Mouse (Mus musculus) ES-E14 (cell line): ENCODE results near the gene Dgat2. TPM values are rescaled to one million over a fixed set of nuclear protein-coding genes. Genes with fewer than 3 reads are reported as not detected.

Experiments used
- DNase-seq: peaks from one replicate; pipeline ENCODE4 v3.0.0-alpha.2; 2013; ENCODE audit warnings: low read depth, low spot score
- H3K27ac ChIP-seq: 2 replicates; pipeline ENCODE4 v1.5.1; 2012; ENCODE audit warnings: low read depth, mild to moderate bottlenecking, low read length, moderate library complexity, mixed read lengths; ENCODE audit not compliant: poor library complexity, insufficient read depth, severe bottlenecking
- H3K36me3 ChIP-seq: 2 replicates; pipeline ENCODE4 v1.6.1; 2012; ENCODE audit warnings: mild to moderate bottlenecking, low read length, moderate library complexity, mixed read lengths; ENCODE audit not compliant: control insufficient read depth, poor library complexity, insufficient read depth, severe bottlenecking
- H3K4me1 ChIP-seq, 2 experiments: fragments of 150-350 bp in 1 of 2; sonication (generic) in 1 of 2; 2 replicates each; pipeline ENCODE4 v1.6.1; 2012; ENCODE audit warnings: low read length in 2 of 2, mild to moderate bottlenecking in 1 of 2, mixed read lengths in 1 of 2; ENCODE audit not compliant: control insufficient read depth in 2 of 2, insufficient read depth in 2 of 2, poor library complexity in 1 of 2
- H3K4me3 ChIP-seq, 2 experiments: fragments of 150-350 bp in 1 of 2; sonication (generic) in 1 of 2; 2 replicates each; pipeline ENCODE4 v1.5.1; 2012; ENCODE audit warnings: low read length in 2 of 2, low read depth in 1 of 2, mild to moderate bottlenecking in 1 of 2, mixed read lengths in 1 of 2; ENCODE audit not compliant: insufficient read depth in 1 of 2, poor library complexity in 1 of 2, severe bottlenecking in 1 of 2
- H3K9ac ChIP-seq: 2 replicates; pipeline ENCODE4 v1.6.1; 2012; ENCODE audit warnings: low read depth, mild to moderate bottlenecking, low read length, mixed read lengths; ENCODE audit not compliant: poor library complexity, insufficient read depth, severe bottlenecking
- H3K9me3 ChIP-seq: fragments of 150-350 bp; sonication (generic); 2 replicates; pipeline ENCODE4 v1.6.1; 2012; ENCODE audit warnings: low read depth, mild to moderate bottlenecking, low read length; ENCODE audit not compliant: control insufficient read depth, insufficient read depth
- CHD2 ChIP-seq: IDR thresholded peaks from 2 replicates; pipeline ENCODE4 v1.6.1; 2014; ENCODE audit warnings: mild to moderate bottlenecking, low read depth, low read length, inconsistent platforms
- HCFC1 ChIP-seq: IDR thresholded peaks from 2 replicates; pipeline ENCODE4 v1.6.1; 2012; ENCODE audit warnings: low read length, inconsistent platforms, borderline replicate concordance; ENCODE audit not compliant: insufficient read depth
- MAFK ChIP-seq: IDR thresholded peaks from 2 replicates; pipeline ENCODE4 v1.6.1; 2014; ENCODE audit warnings: mild to moderate bottlenecking, low read depth, low read length, inconsistent platforms; ENCODE audit not compliant: insufficient read depth
- ZC3H11A ChIP-seq: IDR thresholded peaks from 2 replicates; pipeline ENCODE4 v1.6.1; 2012; ENCODE audit warnings: low read depth, mild to moderate bottlenecking, inconsistent platforms, low read length, borderline replicate concordance
- ZNF384 ChIP-seq: IDR thresholded peaks from 2 replicates; pipeline ENCODE4 v1.6.1; 2012; ENCODE audit warnings: low read depth, low read length, inconsistent platforms
- in situ Hi-C, 2 experiments: fragments of 600-800 bp; cut with MboI; formaldehyde crosslinking; loops; one replicate each; pipeline ENCODE4 v1.15.1; 2025; ENCODE audit warnings: low sequenced_read_pairs in 2 of 2, inconsistent platforms in 1 of 2; ENCODE audit not compliant: unreplicated experiment in 2 of 2
- total RNA-seq: library from RNA; depleted of rRNA; stranded (reverse); fragments of 300-350 nt; gene quantifications from 2 replicates; pipeline ENCODE4 v1.2.3, GENCODE M21; 2012

Dgat2 gene
- total RNA-seq, 1 experiment: 17.0 TPM

- in situ Hi-C loops: no loop called here
- Histone ChIP-seq H3K4me1 (peaks cover 0 to 2% of the 10 kb centered on the region in 2 experiments; a peak in 2 of 4 replicates), H3K9me3 (no peaks in the 10 kb centered on the region), H3K9ac (no peak overlapping the region), H3K4me3 (no peak overlapping the region), H3K36me3 (no peaks in the 10 kb centered on the region), H3K27ac (no peak overlapping the region)
- TF ChIP-seq ZNF384 (no peak), HCFC1 (no peak), MAFK (no peak), ZC3H11A (no peak), CHD2 (no peak)
- DNase-seq: no peak
These were observed 62.4 kb downstream of the Dgat2 start for GRCm38 (mm10) chr7:99120082-99120481.

GRCm38 (mm10) chr7:99116781-99117180 lies 65.7 kb downstream of the Dgat2 start:
- no peak for TF ChIP-seq ZC3H11A
- TF ChIP-seq CHD2: no peak
- no peak for TF ChIP-seq HCFC1
- TF ChIP-seq ZNF384: no peak
- TF ChIP-seq MAFK: no peak
- in situ Hi-C loops: no loop called here
- H3K4me3 ChIP-seq: no peak overlapping the region
- no peaks in the 10 kb centered on the region; a peak in 1 of 4 replicates for H3K4me1 ChIP-seq
- H3K9ac ChIP-seq: no peak overlapping the region
- no peak for DNase-seq
- no peaks in the 10 kb centered on the region for H3K36me3 ChIP-seq
- no peak overlapping the region for H3K27ac ChIP-seq
- H3K9me3 ChIP-seq: no peaks in the 10 kb centered on the region

- H3K9ac ChIP-seq: no peak overlapping the region
- no peak overlapping the region for H3K27ac ChIP-seq
- H3K4me1 ChIP-seq: peaks cover 2 to 4% of the 10 kb centered on the region in 2 experiments; a peak in 3 of 4 replicates
- TF ChIP-seq ZNF384 (no peak), ZC3H11A (no peak)
- no peaks in the 10 kb centered on the region for H3K36me3 ChIP-seq
- H3K4me3 ChIP-seq: no peak overlapping the region
- in situ Hi-C loops: no loop called here
- no peaks in the 10 kb centered on the region for H3K9me3 ChIP-seq
- DNase-seq: no peak
These were observed 68.4 kb downstream of the Dgat2 start for GRCm38 (mm10) chr7:99114006-99114726.

- Histone ChIP-seq H3K36me3 (no peaks in the 10 kb centered on the region), H3K9ac (no peak overlapping the region), H3K9me3 (no peaks in the 10 kb centered on the region), H3K4me3 (no peak overlapping the region), H3K4me1 (peaks cover 2 to 4% of the 10 kb centered on the region in 2 experiments; a peak in 3 of 4 replicates), H3K27ac (no peak overlapping the region)
- peak; percentile 25 for DNase-seq
- in situ Hi-C loops: no loop called here
- TF ChIP-seq HCFC1 (no peak), ZC3H11A (no peak), CHD2 (no peak)
These were observed 75.0 kb downstream of the Dgat2 start for GRCm38 (mm10) chr7:99107566-99107965.
